Mouse (Mus musculus) CH12.LX (cell line): Measurements from ENCODE around the gene Cap2. TPM values are rescaled to one million over a fixed set of nuclear protein-coding genes. Genes with fewer than 3 reads are reported as not detected.

Experiments used
- DNase-seq: peaks from one replicate; pipeline ENCODE4 v3.0.0-alpha.2; 2013; ENCODE audit errors: extremely low read depth
- H3K27ac ChIP-seq: 2 replicates; pipeline ENCODE4 v1.5.1; 2012; ENCODE audit warnings: low read depth, mild to moderate bottlenecking, control low read depth, moderate library complexity; ENCODE audit not compliant: insufficient read depth
- H3K27me3 ChIP-seq: replicated peaks from 2 replicates; pipeline ENCODE3; 2012; ENCODE audit warnings: inconsistent platforms
- H3K36me3 ChIP-seq, 2 experiments: replicated peaks in 1 of 2; 2 replicates each; pipeline versions ENCODE3 to v1.6.1; 2012; ENCODE audit warnings: inconsistent platforms in 1 of 2, low read length in 1 of 2, mild to moderate bottlenecking in 1 of 2, mixed read lengths in 1 of 2, moderate library complexity in 1 of 2; ENCODE audit not compliant: control insufficient read depth in 1 of 2, insufficient read depth in 1 of 2
- H3K4me1 ChIP-seq, 2 experiments: 2 replicates each; pipeline ENCODE4 v1.6.1; 2012; ENCODE audit warnings: inconsistent platforms in 1 of 2, moderate library complexity in 1 of 2; ENCODE audit not compliant: insufficient read depth in 2 of 2, control insufficient read depth in 1 of 2
- H3K4me2 ChIP-seq: 2 replicates; pipeline ENCODE4 v1.6.1; 2012; ENCODE audit warnings: low read depth, mild to moderate bottlenecking, control low read depth; ENCODE audit not compliant: poor library complexity, insufficient read depth, severe bottlenecking
- H3K4me3 ChIP-seq, 3 experiments: fragments of 150-350 bp in 1 of 3; sonication (generic) in 1 of 3; replicated peaks in 1 of 3; 2 replicates each; pipeline versions ENCODE3 to v1.5.1; 2011 to 2012; ENCODE audit warnings: low read depth in 2 of 3, low read length in 2 of 3, mild to moderate bottlenecking in 2 of 3, moderate library complexity in 2 of 3, control low read depth in 1 of 3, improper control_type of control experiment in 1 of 3, inconsistent platforms in 1 of 3, mixed read lengths in 1 of 3; ENCODE audit not compliant: poor library complexity in 1 of 3
- H3K79me2 ChIP-seq: replicated peaks from 2 replicates; pipeline ENCODE4 v1.6.1; 2012; ENCODE audit warnings: mild to moderate bottlenecking, moderate library complexity; ENCODE audit not compliant: control insufficient read depth, poor library complexity, insufficient read depth, severe bottlenecking; ENCODE audit errors: extremely low read depth
- H3K9ac ChIP-seq: 2 replicates; pipeline ENCODE4 v1.6.1; 2012; ENCODE audit warnings: low read depth, mild to moderate bottlenecking, control low read depth, moderate library complexity; ENCODE audit not compliant: insufficient read depth
- H3K9me3 ChIP-seq: replicated peaks from 2 replicates; pipeline ENCODE3; 2012; ENCODE audit warnings: low read length, inconsistent platforms, mixed read lengths
- BHLHE40 ChIP-seq: IDR thresholded peaks from 2 replicates; pipeline ENCODE4 v1.6.1; 2011; ENCODE audit warnings: mild to moderate bottlenecking, low read depth, low read length, improper control_type of control experiment
- CHD2 ChIP-seq: IDR thresholded peaks from 2 replicates; pipeline ENCODE4 v1.6.1; 2011; ENCODE audit warnings: low read length, improper control_type of control experiment
- E2F4 ChIP-seq: IDR thresholded peaks from 2 replicates; pipeline ENCODE4 v1.6.1; 2011; ENCODE audit warnings: low read depth, low read length, improper control_type of control experiment; ENCODE audit not compliant: insufficient replicate concordance
- ELF1 ChIP-seq: IDR thresholded peaks from 2 replicates; pipeline ENCODE4 v1.6.1; 2014; ENCODE audit warnings: low read depth, mild to moderate bottlenecking, inconsistent platforms, low read length, improper control_type of control experiment
- ETS1 ChIP-seq: conservative IDR thresholded peaks from 2 replicates; pipeline ENCODE4 v1.6.1; 2012; ENCODE audit warnings: low read depth, mild to moderate bottlenecking, inconsistent platforms, low read length, improper control_type of control experiment, moderate library complexity
- JUN ChIP-seq: IDR thresholded peaks from 2 replicates; pipeline ENCODE4 v1.6.1; 2011; ENCODE audit warnings: low read depth, mild to moderate bottlenecking, low read length, improper control_type of control experiment, moderate library complexity; ENCODE audit not compliant: insufficient read depth
- KAT2A ChIP-seq: IDR thresholded peaks from 2 replicates; pipeline ENCODE4 v1.6.1; 2012; ENCODE audit warnings: low read length, improper control_type of control experiment, inconsistent platforms; ENCODE audit not compliant: insufficient replicate concordance
- MAX ChIP-seq: IDR thresholded peaks from 2 replicates; pipeline ENCODE4 v1.6.1; 2011; ENCODE audit warnings: low read length, improper control_type of control experiment
- MYC ChIP-seq: IDR thresholded peaks from 2 replicates; pipeline ENCODE4 v1.6.1; 2011; ENCODE audit warnings: low read depth, mild to moderate bottlenecking, improper control_type of control experiment, low read length
- NRF1 ChIP-seq: IDR thresholded peaks from 2 replicates; pipeline ENCODE4 v1.6.1; 2014; ENCODE audit warnings: low read depth, mild to moderate bottlenecking, inconsistent platforms, low read length, improper control_type of control experiment, moderate library complexity
- POLR2A ChIP-seq: IDR thresholded peaks from 2 replicates; pipeline ENCODE4 v1.6.1; 2011; ENCODE audit warnings: low read depth, mild to moderate bottlenecking, improper control_type of control experiment, low read length
- RAD21 ChIP-seq: IDR thresholded peaks from 2 replicates; pipeline ENCODE4 v1.6.1; 2011; ENCODE audit warnings: low read depth, mild to moderate bottlenecking, low read length, improper control_type of control experiment, moderate library complexity
- SMC3 ChIP-seq: IDR thresholded peaks from 2 replicates; pipeline ENCODE4 v1.6.1; 2011; ENCODE audit warnings: low read depth, low read length, improper control_type of control experiment
- UBTF ChIP-seq: IDR thresholded peaks from 2 replicates; pipeline ENCODE4 v1.6.1; 2012; ENCODE audit warnings: low read depth, mild to moderate bottlenecking, inconsistent platforms, low read length, improper control_type of control experiment, moderate library complexity
- ZKSCAN1 ChIP-seq: IDR thresholded peaks from 2 replicates; pipeline ENCODE4 v1.6.1; 2012; ENCODE audit warnings: low read depth, inconsistent platforms, low read length, improper control_type of control experiment, borderline replicate concordance
- ZNF384 ChIP-seq: IDR thresholded peaks from 2 replicates; pipeline ENCODE4 v1.6.1; 2012; ENCODE audit warnings: low read depth, low read length, improper control_type of control experiment, inconsistent platforms
- dilution Hi-C: fragments of 300-500 bp; cut with MboI; formaldehyde crosslinking; loops from 2 replicates; pipeline ENCODE4 v1.14.3; 2020; ENCODE audit warnings: low sequenced_read_pairs; ENCODE audit not compliant: extremely low pct_unique_long_range_greater_than_20kb, extremely low pct_ligation_motif_present
- in situ Hi-C: fragments of 300-500 bp; cut with MboI; formaldehyde crosslinking; loops from 3 replicates; pipeline ENCODE4 v1.14.3; 2019; ENCODE audit warnings: low sequenced_read_pairs, low pct_ligation_motif_present, low pct_unique_long_range_greater_than_20kb, mixed read lengths
- polyA plus RNA-seq: library from polyadenylated mRNA; unstranded; fragments of >175 nt; gene quantifications from 2 replicates; pipeline ENCODE4 v1.2.1, GENCODE M21; 2012; ENCODE audit warnings: low read depth; ENCODE audit not compliant: insufficient read length
- total RNA-seq, 2 experiments: library from RNA; depleted of rRNA; stranded (reverse); fragments of 300-350 nt in 1 of 2; fragments of >200 nt in 1 of 2; gene quantifications; 2 replicates each; pipeline ENCODE4 v1.2.3; 2012 to 2014

The Cap2 gene
- total and polyA plus RNA-seq, 3 experiments = 0.04 to 0.11 TPM; not detected in 1

DNA sequence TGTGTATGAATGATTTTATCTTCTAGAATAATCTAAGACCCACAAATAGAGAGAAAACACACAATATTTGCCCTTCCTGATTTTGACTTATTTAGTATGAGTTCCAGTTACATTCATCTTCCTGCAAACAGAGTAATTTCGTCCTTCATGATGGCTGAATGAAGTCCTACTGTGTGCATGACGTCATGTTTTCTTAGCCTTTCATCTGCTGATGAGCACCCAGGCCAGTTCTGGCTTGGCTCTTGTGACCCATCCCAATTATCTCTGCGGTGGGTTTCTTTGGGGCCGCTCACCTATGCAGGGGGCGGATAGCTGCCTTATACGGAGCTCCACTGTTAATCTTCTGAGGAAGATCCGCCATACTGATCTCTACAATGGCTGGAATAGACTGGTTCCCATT is 37.6 kb downstream of the Cap2 start:
- no peaks in the 10 kb centered on the region for H3K9me3 ChIP-seq

DNA sequence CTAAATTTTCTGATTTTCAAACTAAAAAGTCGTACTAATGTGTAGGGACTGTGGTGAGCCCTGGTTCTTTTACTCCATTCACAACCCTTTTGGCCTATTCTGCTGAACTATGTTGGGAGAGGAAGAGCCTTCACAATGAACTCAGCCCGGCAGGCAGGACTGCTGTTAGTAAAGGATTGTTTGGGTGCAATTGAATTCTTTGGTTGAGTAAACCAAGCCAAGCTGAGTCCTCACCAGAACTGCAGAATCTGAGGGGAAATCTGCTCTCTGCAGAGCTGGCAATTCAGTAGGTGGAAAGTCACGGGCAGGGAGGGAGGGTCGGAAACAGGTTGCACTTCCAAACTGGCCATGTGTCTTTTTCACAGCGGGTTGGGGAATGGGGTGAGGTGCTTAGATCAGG is 39.3 kb downstream of the Cap2 start:
- Histone ChIP-seq H3K27me3 (peaks cover 2% of the 10 kb centered on the region), H3K79me2 (no peaks in the 10 kb centered on the region), H3K4me1 (no peaks in the 10 kb centered on the region), H3K9me3 (no peaks in the 10 kb centered on the region), H3K27ac (no peak overlapping the region), H3K4me3 (no peak overlapping the region), H3K9ac (no peak overlapping the region), H3K4me2 (no peak overlapping the region), H3K36me3 (no peaks in the 10 kb centered on the region)
- in situ Hi-C loops = no loop called here
- dilution Hi-C loops = no loop called here
- DNase-seq = no peak
- TF ChIP-seq ZNF384 (no peak), KAT2A (no peak), UBTF (no peak), MYC (no peak), RAD21 (no peak), JUN (no peak)

More for the DNA sequence above, 37.6 kb downstream of the Cap2 start:
- Histone ChIP-seq H3K4me3 (no peak overlapping the region), H3K27me3 (peaks cover 2% of the 10 kb centered on the region), H3K9ac (no peak overlapping the region), H3K4me2 (no peak overlapping the region), H3K36me3 (no peaks in the 10 kb centered on the region), H3K79me2 (no peaks in the 10 kb centered on the region), H3K27ac (no peak overlapping the region), H3K4me1 (no peaks in the 10 kb centered on the region)
- dilution Hi-C loops = no loop called here
- no peak for DNase-seq
- TF ChIP-seq SMC3 (no peak), ZKSCAN1 (0 out of 2 replicates have a peak, but pooled peaks have one; percentile 11)
- in situ Hi-C loops = no loop called here

DNA sequence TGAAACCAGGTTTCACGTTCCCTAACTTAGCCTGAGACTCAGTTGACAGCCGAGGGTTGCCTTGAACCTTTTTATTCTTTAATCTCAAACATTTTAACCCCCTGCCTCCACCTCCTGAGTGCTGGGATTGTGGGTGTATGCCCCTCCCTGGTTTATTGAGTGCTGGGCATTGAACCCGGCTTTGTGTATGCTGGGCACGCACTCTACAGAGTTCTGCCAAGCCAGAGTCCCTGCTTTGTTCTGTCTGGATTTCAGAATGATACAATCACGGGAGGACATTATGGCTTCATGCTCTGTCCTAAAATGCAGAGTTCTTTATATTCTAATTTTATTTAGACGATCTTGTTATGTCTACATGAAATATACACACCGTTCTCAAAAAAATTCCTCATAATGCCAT is 41.1 kb downstream of the Cap2 start:
- no peak overlapping the region for H3K4me2 ChIP-seq
- no peaks in the 10 kb centered on the region for H3K79me2 ChIP-seq
- H3K27me3 ChIP-seq = no peaks in the 10 kb centered on the region
- dilution Hi-C loops = no loop called here
- DNase-seq = no peak
- TF ChIP-seq RAD21 = no peak
- TF ChIP-seq MAX = no peak
- no peak for TF ChIP-seq POLR2A
- no peak for TF ChIP-seq BHLHE40
- TF ChIP-seq NRF1 = no peak
- TF ChIP-seq E2F4 = no peak
- TF ChIP-seq KAT2A = no peak
- no peak for TF ChIP-seq CHD2
- TF ChIP-seq ELF1 = no peak
- TF ChIP-seq ETS1 = no peak
- peaks cover 0 to 13% of the 10 kb centered on the region in 2 experiments; a peak in 2 of 4 replicates for H3K4me1 ChIP-seq
- H3K9me3 ChIP-seq = no peaks in the 10 kb centered on the region
- no peaks in the 10 kb centered on the region for H3K36me3 ChIP-seq
- in situ Hi-C loops = no loop called here
- H3K4me3 ChIP-seq = no peak overlapping the region
- H3K27ac ChIP-seq = no peak overlapping the region
- H3K9ac ChIP-seq = no peak overlapping the region
